Mouse (Mus musculus): ENCODE results near the gene Cacng4. TPM values are rescaled to one million over a fixed set of nuclear protein-coding genes. Genes with fewer than 3 reads are reported as not detected.

Cacng4 gene
- polyA plus RNA-seq (2015; fragmentation: Nextera tagmentation; extraction: Ambion mirVana) = 0.19 and 0.43 TPM in 2 replicates

- Histone ChIP-seq H3K9me3 (ENCODE audit: low read length) (no peaks in the 10 kb centered on the region), H3K4me2 (replicated peaks; ENCODE audit: low read depth, low read length) (peak within 1 kb of the TSS; percentile 93), H3K9ac (replicated peaks; ENCODE audit: low read depth) (no peak within 1 kb of the TSS), H3K4me1 (ENCODE audit: insufficient read depth, low read depth, low read length) (peaks cover 9% of the 10 kb centered on the region; the same call in 1 of the 2 replicates), H3K27ac (ENCODE audit: low read length) (no peak within 1 kb of the TSS), H3K27me3 (replicated peaks; ENCODE audit: insufficient read depth, low read length) (peaks cover 38% of the 10 kb centered on the region), H3K4me3 (ENCODE audit: low read depth, low read length) (peak within 1 kb of the TSS; percentile 40), H3K36me3 (ENCODE audit: insufficient read depth, low read length) (no peaks in the 10 kb centered on the region)
- TF ChIP-seq CTCF (IDR thresholded peaks at IDR 0.05) (no peak), EP300 (IDR thresholded peaks at IDR 0.05) (no peak)
- 2% methylated on average over 24 of the region's 73 CpGs for WGBS
- DNase-seq (ENCODE audit: low spot score) = peak; percentile 34
- ATAC-seq = peak; percentile 60
These were observed at the start of gene Cacng4 for GRCm38 (mm10) chr11:107794547-107795269. TSS of gene Cacng4 (minus strand) at chr11:107794557.

- no peak overlapping the region for H3K9ac ChIP-seq (replicated peaks; ENCODE audit: low read depth)
- H3K4me3 ChIP-seq (ENCODE audit: low read depth, low read length) = no peak overlapping the region
- H3K36me3 ChIP-seq (ENCODE audit: insufficient read depth, low read length) = no peaks in the 10 kb centered on the region
- no peak overlapping the region for H3K4me2 ChIP-seq (replicated peaks; ENCODE audit: low read depth, low read length)
- ATAC-seq = no peak
- TF ChIP-seq CTCF (IDR thresholded peaks at IDR 0.05) = no peak
- TF ChIP-seq EP300 (IDR thresholded peaks at IDR 0.05) = no peak
- H3K4me1 ChIP-seq (ENCODE audit: insufficient read depth, low read depth, low read length) = no peaks in the 10 kb centered on the region
- H3K9me3 ChIP-seq (ENCODE audit: low read length) = no peaks in the 10 kb centered on the region
- no peak for DNase-seq (ENCODE audit: low spot score)
- H3K27ac ChIP-seq (ENCODE audit: low read length) = no peak overlapping the region
- WGBS = 42% methylated on average over 7 of the region's 7 CpGs
- no peaks in the 10 kb centered on the region for H3K27me3 ChIP-seq (replicated peaks; ENCODE audit: insufficient read depth, low read length)
These were observed 39.1 kb upstream of the Cacng4 start for GRCm38 (mm10) chr11:107833351-107834040.

DNA sequence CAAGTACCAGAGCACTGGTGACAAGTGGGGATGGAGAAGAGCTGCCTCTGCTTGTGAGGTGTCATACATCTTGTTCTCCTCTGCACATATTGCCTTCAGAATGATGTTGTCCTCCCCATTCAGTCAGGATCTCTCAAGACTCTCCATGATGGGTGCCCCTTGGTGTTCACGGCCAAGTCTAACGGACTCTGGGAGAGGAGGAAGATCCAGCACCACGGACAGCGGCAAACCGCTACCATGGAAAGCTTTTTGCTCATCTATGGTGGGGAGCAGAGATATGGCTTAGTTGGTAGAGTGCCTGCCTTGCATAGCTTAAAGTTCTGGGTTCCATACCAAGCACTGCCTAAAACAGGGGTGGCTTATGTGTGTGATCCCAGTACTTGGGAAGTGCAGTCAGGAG is 22.8 kb upstream of the Cacng4 start:
- H3K27me3 ChIP-seq (replicated peaks; ENCODE audit: insufficient read depth, low read length) = no peaks in the 10 kb centered on the region
- no peak for ATAC-seq
- H3K27ac ChIP-seq (ENCODE audit: low read length) = no peak overlapping the region
- H3K36me3 ChIP-seq (ENCODE audit: insufficient read depth, low read length) = no peaks in the 10 kb centered on the region
- WGBS = 39% methylated on average over 5 of the region's 5 CpGs
- H3K4me1 ChIP-seq (ENCODE audit: insufficient read depth, low read depth, low read length) = no peaks in the 10 kb centered on the region
- TF ChIP-seq CTCF (IDR thresholded peaks at IDR 0.05) = no peak
- TF ChIP-seq EP300 (IDR thresholded peaks at IDR 0.05) = no peak
- H3K4me3 ChIP-seq (ENCODE audit: low read depth, low read length) = no peak overlapping the region
- no peak overlapping the region for H3K4me2 ChIP-seq (replicated peaks; ENCODE audit: low read depth, low read length)
- no peaks in the 10 kb centered on the region for H3K9me3 ChIP-seq (ENCODE audit: low read length)
- no peak overlapping the region for H3K9ac ChIP-seq (replicated peaks; ENCODE audit: low read depth)
- no peak for DNase-seq (ENCODE audit: low spot score)

DNA sequence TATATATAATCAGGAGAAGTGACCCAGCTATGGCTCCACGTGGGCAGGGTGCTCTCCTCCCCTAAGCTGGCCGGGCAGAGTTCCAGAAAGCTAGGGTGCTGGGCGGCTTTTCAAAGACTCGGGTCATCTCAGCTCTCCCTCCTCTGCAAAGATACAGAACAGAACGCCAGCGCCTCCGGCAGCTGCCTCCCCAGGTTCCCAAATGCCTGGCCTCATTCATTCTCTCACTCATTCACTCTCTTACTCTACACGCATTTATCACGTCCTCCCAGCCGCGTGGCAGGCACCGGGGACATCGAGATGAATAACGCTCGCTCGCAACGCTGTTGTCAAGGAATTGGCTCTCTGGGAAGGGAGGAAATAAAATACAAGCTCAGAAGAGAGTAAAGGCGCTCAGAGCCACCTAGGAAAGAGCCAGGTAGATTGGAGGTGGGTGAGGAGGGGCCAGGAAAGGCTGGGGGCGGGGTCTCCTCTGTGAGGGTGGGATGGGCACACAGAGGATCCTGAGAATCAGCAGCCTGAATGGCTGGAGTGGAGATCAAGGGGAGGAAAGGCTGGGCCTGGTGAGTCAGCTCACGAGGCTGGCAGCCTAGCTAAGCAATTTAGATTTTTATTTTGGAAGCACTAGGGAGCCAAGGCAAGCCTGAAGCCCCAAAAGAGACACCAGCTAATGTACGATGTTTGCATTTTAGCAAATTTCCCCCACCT is 18.7 kb upstream of the Cacng4 start:
- Histone ChIP-seq H3K9me3 (ENCODE audit: low read length) (no peaks in the 10 kb centered on the region), H3K27me3 (replicated peaks; ENCODE audit: insufficient read depth, low read length) (no peaks in the 10 kb centered on the region), H3K4me1 (ENCODE audit: insufficient read depth, low read depth, low read length) (no peaks in the 10 kb centered on the region), H3K36me3 (ENCODE audit: insufficient read depth, low read length) (no peaks in the 10 kb centered on the region), H3K9ac (replicated peaks; ENCODE audit: low read depth) (no peak overlapping the region), H3K4me3 (ENCODE audit: low read depth, low read length) (no peak overlapping the region), H3K27ac (ENCODE audit: low read length) (no peak overlapping the region), H3K4me2 (replicated peaks; ENCODE audit: low read depth, low read length) (no peak overlapping the region)
- no peak for ATAC-seq
- TF ChIP-seq CTCF (IDR thresholded peaks at IDR 0.05) = no peak
- no peak for TF ChIP-seq EP300 (IDR thresholded peaks at IDR 0.05)
- DNase-seq (ENCODE audit: low spot score) = no peak
- 29% methylated on average over 21 of the region's 21 CpGs for WGBS

DNA sequence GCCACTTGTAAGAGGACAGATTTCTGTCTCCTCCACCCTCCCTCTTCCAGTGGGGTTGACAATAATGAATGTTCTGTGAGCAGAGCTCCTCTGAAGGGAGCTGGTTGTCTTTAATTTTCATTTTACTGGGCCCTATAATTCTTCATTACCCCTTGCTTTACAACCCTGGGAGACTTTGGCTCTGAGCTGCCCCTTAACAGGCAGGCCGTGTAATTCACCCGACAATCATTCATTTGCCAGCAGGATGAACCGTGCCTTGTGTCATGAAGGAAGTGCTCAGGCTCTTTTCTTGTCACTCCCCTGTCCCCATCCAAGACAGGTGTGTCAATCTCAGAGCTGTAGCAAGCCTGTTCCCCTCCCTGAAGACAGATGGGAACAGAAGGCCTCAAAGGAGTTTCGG is 18.1 kb upstream of the Cacng4 start:
- no peak overlapping the region for H3K9ac ChIP-seq (replicated peaks; ENCODE audit: low read depth)
- no peak for TF ChIP-seq CTCF (IDR thresholded peaks at IDR 0.05)
- TF ChIP-seq EP300 (IDR thresholded peaks at IDR 0.05) = no peak
- no peaks in the 10 kb centered on the region for H3K4me1 ChIP-seq (ENCODE audit: insufficient read depth, low read depth, low read length)
- H3K27me3 ChIP-seq (replicated peaks; ENCODE audit: insufficient read depth, low read length) = no peaks in the 10 kb centered on the region
- H3K4me3 ChIP-seq (ENCODE audit: low read depth, low read length) = no peak overlapping the region
- no peaks in the 10 kb centered on the region for H3K9me3 ChIP-seq (ENCODE audit: low read length)
- DNase-seq (ENCODE audit: low spot score) (no peak), ATAC-seq (no peak)
- H3K4me2 ChIP-seq (replicated peaks; ENCODE audit: low read depth, low read length) = no peak overlapping the region
- no peaks in the 10 kb centered on the region for H3K36me3 ChIP-seq (ENCODE audit: insufficient read depth, low read length)
- 62% methylated on average over 4 of the region's 4 CpGs for WGBS
- no peak overlapping the region for H3K27ac ChIP-seq (ENCODE audit: low read length)

DNA sequence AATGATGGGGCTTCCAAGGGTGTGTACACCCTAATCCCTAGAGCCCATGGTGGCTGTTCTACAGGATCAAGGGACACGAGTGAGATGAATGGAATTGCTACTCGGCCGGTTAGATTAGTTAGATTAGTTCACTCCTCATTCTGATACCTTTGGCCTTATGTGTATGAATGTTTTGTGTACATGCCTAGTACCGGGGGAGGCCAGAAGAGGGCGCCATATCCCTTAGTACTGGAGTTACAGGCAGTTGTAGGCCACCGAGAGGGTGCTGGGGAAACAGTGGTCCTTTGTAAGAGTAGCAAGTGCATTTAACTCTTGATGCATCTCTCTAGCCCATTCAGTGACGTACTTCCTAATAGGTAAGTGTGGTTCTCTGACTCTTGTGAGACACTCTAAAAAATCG is 14.2 kb upstream of the Cacng4 start:
- WGBS = 61% methylated on average over 8 of the region's 8 CpGs

More for the DNA sequence above, 14.2 kb upstream of the Cacng4 start:
- H3K9me3 ChIP-seq (ENCODE audit: low read length) = no peaks in the 10 kb centered on the region
- H3K4me1 ChIP-seq (ENCODE audit: insufficient read depth, low read depth, low read length) = no peaks in the 10 kb centered on the region
- no peaks in the 10 kb centered on the region for H3K36me3 ChIP-seq (ENCODE audit: insufficient read depth, low read length)
- no peak overlapping the region for H3K27ac ChIP-seq (ENCODE audit: low read length)
- DNase-seq (ENCODE audit: low spot score) (no peak), ATAC-seq (no peak)
- H3K27me3 ChIP-seq (replicated peaks; ENCODE audit: insufficient read depth, low read length) = no peaks in the 10 kb centered on the region
- no peak overlapping the region for H3K4me2 ChIP-seq (replicated peaks; ENCODE audit: low read depth, low read length)
- TF ChIP-seq EP300 (IDR thresholded peaks at IDR 0.05) (no peak), CTCF (IDR thresholded peaks at IDR 0.05) (peak; percentile 55)
- H3K4me3 ChIP-seq (ENCODE audit: low read depth, low read length) = no peak overlapping the region
- H3K9ac ChIP-seq (replicated peaks; ENCODE audit: low read depth) = no peak overlapping the region
